Mouse (Mus musculus) heart, embryonic 12.5 days (tissue): ENCODE results near the gene Mturn. TPM values are rescaled to one million over a fixed set of nuclear protein-coding genes. Genes with fewer than 3 reads are reported as not detected.

Experiments used
- ATAC-seq: fragments of 200-750 bp; cut with Nextera tagmentation; 2 replicates; pipeline ENCODE4 v1.8.0; 2017; ENCODE audit warnings: moderate TSS enrichment, moderate library complexity; ENCODE audit not compliant: insufficient number of reproducible peaks, low FRiP score
- H3K27ac ChIP-seq: fragments of 300-500 bp; sonication (generic); 2 replicates; pipeline ENCODE4 v1.5.1; 2016; ENCODE audit warnings: mild to moderate bottlenecking, moderate library complexity; ENCODE audit not compliant: poor library complexity, severe bottlenecking
- H3K27me3 ChIP-seq: fragments of 300-500 bp; sonication (generic); replicated peaks from 2 replicates; pipeline ENCODE4 v1.6.1; 2016; ENCODE audit warnings: mild to moderate bottlenecking, moderate library complexity
- H3K36me3 ChIP-seq: fragments of 300-500 bp; sonication (generic); 2 replicates; pipeline ENCODE4 v1.6.1; 2016; ENCODE audit warnings: mild to moderate bottlenecking, moderate library complexity
- H3K4me1 ChIP-seq: fragments of 300-500 bp; sonication (generic); replicated peaks from 2 replicates; pipeline ENCODE4 v1.6.1; 2016; ENCODE audit warnings: mild to moderate bottlenecking
- H3K4me2 ChIP-seq: fragments of 300-500 bp; sonication (generic); 2 replicates; pipeline ENCODE4 v1.6.1; 2016; ENCODE audit warnings: mild to moderate bottlenecking, moderate library complexity
- H3K4me3 ChIP-seq: fragments of 300-500 bp; sonication (generic); 2 replicates; pipeline ENCODE4 v1.5.1; 2016; ENCODE audit warnings: mild to moderate bottlenecking
- H3K9ac ChIP-seq: fragments of 300-500 bp; sonication (generic); 2 replicates; pipeline ENCODE4 v1.6.1; 2016; ENCODE audit warnings: mild to moderate bottlenecking, moderate library complexity
- H3K9me3 ChIP-seq: fragments of 300-500 bp; sonication (generic); replicated peaks from 2 replicates; pipeline ENCODE4 v1.6.1; 2016; ENCODE audit warnings: mild to moderate bottlenecking, moderate library complexity
- WGBS: fragments of 180-500 bp; shearing (Covaris S2); methylation state at CpG from one replicate; pipeline ENCODE4 v1.1.7; 2016; 5-methylcytosine and 5-hydroxymethylcytosine counted together
- polyA plus RNA-seq: library from polyadenylated mRNA; unstranded; fragments of >200 nt; fragmentation: Nextera tagmentation; extraction: Ambion mirVana; gene quantifications from 2 replicates; pipeline ENCODE4 v1.2.1, GENCODE M21; 2016

The Mturn gene
- polyA plus RNA-seq, 1 experiment from 2014 or later = 6.2 TPM

- no peak; the same call in 1 of the 2 replicates for ATAC-seq
- Histone ChIP-seq H3K4me1 (peaks cover 10% of the 10 kb centered on the region), H3K36me3 (no peaks in the 10 kb centered on the region), H3K4me3 (no peak overlapping the region), H3K27ac (no peak overlapping the region), H3K9ac (no peak overlapping the region), H3K9me3 (no peaks in the 10 kb centered on the region), H3K4me2 (peak overlapping the region; percentile 29; the same call in 1 of the 2 replicates), H3K27me3 (0 out of 2 replicates have a peak, but pooled peaks cover 5% of the 10 kb centered on the region)
- WGBS = 59% methylated on average over 15 of the region's 15 CpGs
These were observed 37.6 kb downstream of the Mturn start for GRCm38 (mm10) chr6:54718779-54719685.

GRCm38 (mm10) chr6:54719686-54720310 lies 38.4 kb downstream of the Mturn start:
- no peak for ATAC-seq
- 21% methylated on average over 14 of the region's 14 CpGs for WGBS

GRCm38 (mm10) chr6:54720512-54721251 lies 39.3 kb downstream of the Mturn start:
- H3K36me3 ChIP-seq = no peaks in the 10 kb centered on the region
- H3K4me2 ChIP-seq = no peak overlapping the region
- WGBS = 77% methylated on average over 9 of the region's 9 CpGs
- ATAC-seq = no peak
- no peak overlapping the region for H3K9ac ChIP-seq
- H3K4me1 ChIP-seq = peaks cover 10% of the 10 kb centered on the region
- H3K27me3 ChIP-seq = 0 out of 2 replicates have a peak, but pooled peaks cover 5% of the 10 kb centered on the region
- no peak overlapping the region for H3K4me3 ChIP-seq
- H3K9me3 ChIP-seq = no peaks in the 10 kb centered on the region
- H3K27ac ChIP-seq = no peak overlapping the region

More at GRCm38 (mm10) chr6:54719686-54720310, 38.4 kb downstream of the Mturn start:
- no peak overlapping the region for H3K27ac ChIP-seq
- H3K9ac ChIP-seq = no peak overlapping the region
- H3K4me2 ChIP-seq = peak overlapping the region; percentile 29; the same call in 1 of the 2 replicates
- H3K4me3 ChIP-seq = no peak overlapping the region
- no peaks in the 10 kb centered on the region for H3K9me3 ChIP-seq
- H3K36me3 ChIP-seq = no peaks in the 10 kb centered on the region
- H3K27me3 ChIP-seq = 0 out of 2 replicates have a peak, but pooled peaks cover 5% of the 10 kb centered on the region
- H3K4me1 ChIP-seq = peaks cover 10% of the 10 kb centered on the region

- ATAC-seq = no peak
- no peak overlapping the region for H3K4me3 ChIP-seq
- H3K4me1 ChIP-seq = peaks cover 10% of the 10 kb centered on the region
- no peaks in the 10 kb centered on the region for H3K36me3 ChIP-seq
- 89% methylated on average over 4 of the region's 4 CpGs for WGBS
- H3K4me2 ChIP-seq = no peak overlapping the region
- no peaks in the 10 kb centered on the region for H3K9me3 ChIP-seq
- H3K9ac ChIP-seq = no peak overlapping the region
- H3K27ac ChIP-seq = no peak overlapping the region
- 0 out of 2 replicates have a peak, but pooled peaks cover 5% of the 10 kb centered on the region for H3K27me3 ChIP-seq
These were observed 39.8 kb downstream of the Mturn start for GRCm38 (mm10) chr6:54721252-54721635.

- no peaks in the 10 kb centered on the region for H3K4me1 ChIP-seq
- H3K9me3 ChIP-seq = no peaks in the 10 kb centered on the region
- H3K27me3 ChIP-seq = 0 out of 2 replicates have a peak, but pooled peaks cover 4% of the 10 kb centered on the region
- WGBS = 86% methylated on average over 6 of the region's 6 CpGs
- no peak overlapping the region for H3K4me2 ChIP-seq
- ATAC-seq = no peak
- no peak overlapping the region for H3K9ac ChIP-seq
- H3K4me3 ChIP-seq = no peak overlapping the region
- no peak overlapping the region for H3K27ac ChIP-seq
- H3K36me3 ChIP-seq = no peaks in the 10 kb centered on the region
These were observed 44.9 kb downstream of the Mturn start for GRCm38 (mm10) chr6:54726309-54726708.

GRCm38 (mm10) chr6:54726796-54727195 lies 45.4 kb downstream of the Mturn start:
- H3K9me3 ChIP-seq = no peaks in the 10 kb centered on the region
- ATAC-seq = no peak
- H3K4me2 ChIP-seq = no peak overlapping the region
- 0 out of 2 replicates have a peak, but pooled peaks cover 4% of the 10 kb centered on the region for H3K27me3 ChIP-seq
- H3K27ac ChIP-seq = no peak overlapping the region
- 75% methylated on average over 6 of the region's 6 CpGs for WGBS
- H3K9ac ChIP-seq = no peak overlapping the region
- H3K4me1 ChIP-seq = no peaks in the 10 kb centered on the region
- no peaks in the 10 kb centered on the region for H3K36me3 ChIP-seq
- H3K4me3 ChIP-seq = no peak overlapping the region

- Histone ChIP-seq H3K36me3 (no peaks in the 10 kb centered on the region), H3K9me3 (no peaks in the 10 kb centered on the region), H3K27ac (no peak overlapping the region), H3K4me1 (no peaks in the 10 kb centered on the region), H3K9ac (no peak overlapping the region), H3K27me3 (0 out of 2 replicates have a peak, but pooled peaks cover 4% of the 10 kb centered on the region), H3K4me2 (no peak overlapping the region), H3K4me3 (no peak overlapping the region)
- ATAC-seq = no peak
- WGBS = 70% methylated on average over 5 of the region's 5 CpGs
These were observed 46.0 kb downstream of the Mturn start for GRCm38 (mm10) chr6:54727416-54727815.

GRCm38 (mm10) chr6:54729451-54730105 lies 48.2 kb downstream of the Mturn start:
- ATAC-seq = no peak
- H3K27me3 ChIP-seq = 0 out of 2 replicates have a peak, but pooled peaks cover 4% of the 10 kb centered on the region

GRCm38 (mm10) chr6:54731726-54732125 lies 50.3 kb downstream of the Mturn start:
- no peaks in the 10 kb centered on the region for H3K36me3 ChIP-seq
- H3K9ac ChIP-seq = no peak overlapping the region
- WGBS = 80% methylated on average over 3 of the region's 3 CpGs

More at GRCm38 (mm10) chr6:54729451-54730105, 48.2 kb downstream of the Mturn start:
- Histone ChIP-seq H3K4me3 (no peak overlapping the region), H3K4me1 (no peaks in the 10 kb centered on the region), H3K9me3 (no peaks in the 10 kb centered on the region), H3K27ac (no peak overlapping the region), H3K36me3 (no peaks in the 10 kb centered on the region), H3K9ac (no peak overlapping the region), H3K4me2 (no peak overlapping the region)
- 86% methylated on average over 2 of the region's 2 CpGs for WGBS

GRCm38 (mm10) chr6:54732721-54733120 lies 51.3 kb downstream of the Mturn start:
- no peaks in the 10 kb centered on the region for H3K36me3 ChIP-seq
- no peak overlapping the region for H3K4me2 ChIP-seq
- H3K9me3 ChIP-seq = no peaks in the 10 kb centered on the region
- ATAC-seq = no peak
- H3K27me3 ChIP-seq = 0 out of 2 replicates have a peak, but pooled peaks cover 8% of the 10 kb centered on the region
- H3K9ac ChIP-seq = no peak overlapping the region
- no peak overlapping the region for H3K4me3 ChIP-seq
- H3K4me1 ChIP-seq = no peaks in the 10 kb centered on the region
- WGBS = 44% methylated on average over 7 of the region's 7 CpGs
- H3K27ac ChIP-seq = no peak overlapping the region

More at GRCm38 (mm10) chr6:54731726-54732125, 50.3 kb downstream of the Mturn start:
- Histone ChIP-seq H3K27ac (no peak overlapping the region), H3K4me3 (no peak overlapping the region), H3K4me2 (no peak overlapping the region), H3K9me3 (no peaks in the 10 kb centered on the region), H3K27me3 (0 out of 2 replicates have a peak, but pooled peaks cover 8% of the 10 kb centered on the region), H3K4me1 (no peaks in the 10 kb centered on the region)
- no peak for ATAC-seq
